Mouse (Mus musculus) neural tube, embryonic 14.5 days (tissue): ENCODE data around the gene Pum2. TPM values are rescaled to one million over a fixed set of nuclear protein-coding genes. Genes with fewer than 3 reads are reported as not detected.

ENCODE experiments used
- ATAC-seq: fragments of 200-750 bp; cut with Nextera tagmentation; 2 replicates; pipeline ENCODE4 v1.8.0; 2017; ENCODE audit warnings: low read depth, mild to moderate bottlenecking, moderate TSS enrichment, moderate library complexity
- H3K27ac ChIP-seq: fragments of 300-500 bp; sonication (generic); 2 replicates; pipeline ENCODE4 v1.5.1; 2014; ENCODE audit warnings: low read depth, mild to moderate bottlenecking, control low read depth, low read length, moderate library complexity, mixed read lengths
- H3K27me3 ChIP-seq: fragments of 300-500 bp; sonication (generic); 2 replicates; pipeline ENCODE4 v1.6.1; 2014; ENCODE audit warnings: low read length; ENCODE audit not compliant: control insufficient read depth, insufficient read depth
- H3K36me3 ChIP-seq: fragments of 300-500 bp; sonication (generic); 2 replicates; pipeline ENCODE4 v1.6.1; 2014; ENCODE audit warnings: low read length, mixed read lengths; ENCODE audit not compliant: control insufficient read depth, insufficient read depth
- H3K4me1 ChIP-seq: fragments of 300-500 bp; sonication (generic); 2 replicates; pipeline ENCODE4 v1.6.1; 2014; ENCODE audit warnings: low read length; ENCODE audit not compliant: control insufficient read depth, insufficient read depth
- H3K4me2 ChIP-seq: fragments of 300-500 bp; sonication (generic); 2 replicates; pipeline ENCODE4 v1.6.1; 2014; ENCODE audit warnings: mild to moderate bottlenecking, low read depth, low read length, control low read depth
- H3K4me3 ChIP-seq: fragments of 300-500 bp; sonication (generic); 2 replicates; pipeline ENCODE4 v1.5.1; 2014; ENCODE audit warnings: low read depth, low read length, control low read depth, mixed read lengths
- H3K9ac ChIP-seq: fragments of 300-500 bp; sonication (generic); replicated peaks from 2 replicates; pipeline ENCODE4 v1.6.1; 2014; ENCODE audit warnings: low read depth, mild to moderate bottlenecking, control low read depth, low read length, mixed read lengths
- H3K9me3 ChIP-seq: fragments of 300-500 bp; sonication (generic); 2 replicates; pipeline ENCODE4 v1.6.1; 2016; ENCODE audit warnings: low read length; ENCODE audit not compliant: control insufficient read depth
- WGBS: fragments of 180-500 bp; shearing (Covaris S2); extraction: QIAGEN DNeasy Blood & Tissue Kit; methylation state at CpG from one replicate; pipeline ENCODE4 v1.1.7; 2014; 5-methylcytosine and 5-hydroxymethylcytosine counted together
- polyA plus RNA-seq: library from polyadenylated mRNA; unstranded; fragments of >200 nt; fragmentation: Nextera tagmentation; extraction: Ambion mirVana; gene quantifications from 2 replicates; pipeline ENCODE4 v1.2.1, GENCODE M21; 2014

Gene Pum2
- polyA plus RNA-seq, 1 experiment from 2014 or later = 62.4 TPM

DNA sequence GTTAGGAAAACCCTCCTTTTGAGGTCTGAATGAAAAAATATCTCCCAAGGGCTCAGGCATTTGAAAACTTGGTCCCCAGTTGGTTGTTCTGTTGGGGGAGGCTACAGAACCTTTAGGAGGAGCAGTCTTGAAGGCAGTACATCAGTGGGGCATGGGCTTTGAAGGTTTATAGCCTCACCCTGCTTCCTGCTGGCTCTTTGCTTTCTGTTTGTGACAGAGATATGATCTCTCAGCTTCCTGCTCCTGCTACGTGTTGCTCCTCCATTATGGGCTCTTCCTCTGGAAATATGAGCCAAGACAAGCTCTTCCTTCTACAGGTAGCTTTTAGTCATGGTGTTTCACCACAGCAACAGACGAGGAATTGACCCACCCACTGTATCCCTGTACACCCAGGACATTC lies 11.8 kb upstream of the Pum2 start:
- Histone ChIP-seq H3K36me3 (no peaks in the 10 kb centered on the region), H3K9ac (no peak overlapping the region), H3K9me3 (no peaks in the 10 kb centered on the region), H3K4me1 (no peaks in the 10 kb centered on the region), H3K27me3 (no peaks in the 10 kb centered on the region), H3K4me2 (no peak overlapping the region), H3K27ac (no peak overlapping the region), H3K4me3 (no peak overlapping the region)
- ATAC-seq = no peak
- 61% methylated on average over 2 of the region's 2 CpGs for WGBS

DNA sequence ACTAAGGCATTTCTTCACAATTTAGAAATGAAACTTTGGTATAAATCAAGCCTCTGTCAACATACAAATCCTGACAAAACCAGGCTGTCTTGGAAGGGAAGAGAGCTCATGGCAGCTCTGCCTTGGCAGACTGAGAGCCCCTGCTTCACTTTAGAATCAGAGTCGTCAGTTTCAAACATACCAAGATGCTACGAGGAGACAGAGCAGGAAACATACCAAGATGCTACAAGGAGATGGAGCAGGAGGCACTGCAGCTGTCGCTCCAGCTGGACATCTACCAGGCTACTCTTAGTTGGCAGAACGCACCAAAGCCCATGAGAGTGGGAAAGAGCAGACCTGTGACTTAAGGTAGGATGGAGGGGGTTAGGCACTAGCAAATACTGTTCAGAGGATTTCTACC lies 11.2 kb upstream of the Pum2 start:
- Histone ChIP-seq H3K27me3 (no peaks in the 10 kb centered on the region), H3K36me3 (no peaks in the 10 kb centered on the region), H3K4me3 (no peak overlapping the region), H3K9ac (no peak overlapping the region), H3K27ac (no peak overlapping the region), H3K4me1 (no peaks in the 10 kb centered on the region), H3K4me2 (no peak overlapping the region), H3K9me3 (no peaks in the 10 kb centered on the region)
- ATAC-seq = no peak
- whole genome bisulfite sequencing = 85% methylated on average over 4 of the region's 4 CpGs

DNA sequence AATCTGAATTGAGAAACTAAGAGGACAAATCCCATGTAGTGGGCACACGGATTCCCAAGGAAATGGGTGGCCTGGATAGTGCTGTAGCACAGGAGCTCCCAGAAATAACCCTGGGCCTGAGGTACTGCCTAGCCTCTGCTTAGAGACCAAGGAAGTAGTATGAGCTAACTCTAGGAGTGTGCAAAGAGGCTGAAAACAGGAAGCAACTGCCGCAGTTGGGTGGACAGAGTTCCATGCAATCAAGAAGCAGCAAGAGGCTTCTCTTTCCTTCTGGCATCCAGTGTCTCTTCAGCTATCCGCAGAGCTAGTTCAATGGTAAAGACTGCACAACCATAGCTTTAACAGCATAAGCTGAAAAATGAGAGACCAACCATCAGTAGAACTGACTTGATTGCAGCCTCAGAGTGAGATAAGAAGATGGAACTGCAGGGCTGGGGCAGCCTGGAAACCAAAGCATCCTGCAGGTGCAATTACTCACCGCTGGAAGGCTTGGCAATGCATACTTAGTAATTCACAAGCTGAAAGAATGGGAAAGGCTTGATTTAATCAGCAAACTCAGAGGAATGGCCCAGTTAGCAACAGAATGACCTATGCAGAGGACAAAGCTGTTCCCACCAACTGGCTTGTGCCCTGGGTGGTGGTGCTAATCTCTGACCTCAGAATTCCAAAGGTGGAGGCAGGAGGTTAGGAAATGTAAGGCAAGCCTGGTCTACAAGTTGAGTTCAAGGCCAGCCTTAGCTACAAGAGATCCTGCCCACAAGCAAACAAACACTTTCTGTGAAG lies 6.3 kb upstream of the Pum2 start:
- WGBS = 75% methylated on average over 4 of the region's 4 CpGs
- no peak overlapping the region for H3K4me2 ChIP-seq
- ATAC-seq = no peak
- no peaks in the 10 kb centered on the region for H3K4me1 ChIP-seq
- H3K27ac ChIP-seq = no peak overlapping the region
- H3K4me3 ChIP-seq = no peak overlapping the region
- H3K36me3 ChIP-seq = no peaks in the 10 kb centered on the region
- no peaks in the 10 kb centered on the region for H3K9me3 ChIP-seq
- H3K27me3 ChIP-seq = no peaks in the 10 kb centered on the region
- H3K9ac ChIP-seq = no peak overlapping the region

DNA sequence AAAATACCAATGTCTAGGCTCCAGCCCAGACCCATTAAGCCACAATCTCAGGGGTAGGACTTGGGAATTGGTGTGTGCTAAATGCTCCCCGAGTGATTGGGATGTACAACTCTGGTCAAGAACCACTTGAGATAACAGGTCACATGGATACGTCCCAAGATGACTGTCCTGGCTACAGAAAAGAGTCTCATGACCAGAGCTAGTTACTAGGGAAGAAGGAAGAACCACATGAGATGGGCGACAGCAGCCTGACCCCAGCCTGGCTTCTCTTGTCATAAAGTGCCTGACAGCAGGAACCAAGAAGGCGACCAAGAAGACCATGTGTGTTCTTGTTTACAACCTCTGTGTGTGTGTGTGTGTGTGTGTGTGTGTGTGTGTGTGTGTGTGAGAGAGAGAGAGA lies 4.5 kb upstream of the Pum2 start:
- Histone ChIP-seq H3K27me3 (no peaks in the 10 kb centered on the region; the same call in 1 of the 2 replicates), H3K9me3 (no peaks in the 10 kb centered on the region), H3K4me2 (no peak overlapping the region), H3K4me1 (no peaks in the 10 kb centered on the region), H3K9ac (no peak overlapping the region), H3K36me3 (no peaks in the 10 kb centered on the region), H3K4me3 (no peak overlapping the region), H3K27ac (no peak overlapping the region)
- WGBS = 82% methylated on average over 4 of the region's 4 CpGs
- ATAC-seq = no peak

DNA sequence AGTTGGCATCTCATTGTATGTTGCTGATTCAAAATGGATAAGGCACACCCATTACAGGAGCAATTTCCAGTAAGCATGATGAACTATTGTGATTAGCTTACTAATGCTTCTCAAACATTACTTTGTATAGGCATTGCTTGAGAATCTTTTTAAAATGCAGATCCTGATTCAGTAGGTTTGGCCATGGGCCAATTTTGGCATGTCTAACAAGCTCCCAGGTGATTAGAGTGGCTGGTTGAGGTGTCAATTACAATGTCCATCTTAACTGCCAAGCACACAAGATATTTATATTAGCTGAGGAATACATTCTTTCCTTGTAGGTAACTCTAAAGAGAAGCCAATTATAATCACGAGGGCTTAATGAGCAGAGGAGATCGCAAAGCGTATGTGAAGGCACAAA lies 4.1 kb upstream of the Pum2 start:
- 88% methylated on average over 3 of the region's 3 CpGs for WGBS
- H3K27me3 ChIP-seq = no peaks in the 10 kb centered on the region; the same call in 1 of the 2 replicates
- H3K4me2 ChIP-seq = no peak overlapping the region
- H3K9me3 ChIP-seq = no peaks in the 10 kb centered on the region
- ATAC-seq = no peak
- H3K36me3 ChIP-seq = no peaks in the 10 kb centered on the region
- H3K4me1 ChIP-seq = no peaks in the 10 kb centered on the region
- H3K9ac ChIP-seq = no peak overlapping the region
- no peak overlapping the region for H3K4me3 ChIP-seq
- no peak overlapping the region for H3K27ac ChIP-seq

DNA sequence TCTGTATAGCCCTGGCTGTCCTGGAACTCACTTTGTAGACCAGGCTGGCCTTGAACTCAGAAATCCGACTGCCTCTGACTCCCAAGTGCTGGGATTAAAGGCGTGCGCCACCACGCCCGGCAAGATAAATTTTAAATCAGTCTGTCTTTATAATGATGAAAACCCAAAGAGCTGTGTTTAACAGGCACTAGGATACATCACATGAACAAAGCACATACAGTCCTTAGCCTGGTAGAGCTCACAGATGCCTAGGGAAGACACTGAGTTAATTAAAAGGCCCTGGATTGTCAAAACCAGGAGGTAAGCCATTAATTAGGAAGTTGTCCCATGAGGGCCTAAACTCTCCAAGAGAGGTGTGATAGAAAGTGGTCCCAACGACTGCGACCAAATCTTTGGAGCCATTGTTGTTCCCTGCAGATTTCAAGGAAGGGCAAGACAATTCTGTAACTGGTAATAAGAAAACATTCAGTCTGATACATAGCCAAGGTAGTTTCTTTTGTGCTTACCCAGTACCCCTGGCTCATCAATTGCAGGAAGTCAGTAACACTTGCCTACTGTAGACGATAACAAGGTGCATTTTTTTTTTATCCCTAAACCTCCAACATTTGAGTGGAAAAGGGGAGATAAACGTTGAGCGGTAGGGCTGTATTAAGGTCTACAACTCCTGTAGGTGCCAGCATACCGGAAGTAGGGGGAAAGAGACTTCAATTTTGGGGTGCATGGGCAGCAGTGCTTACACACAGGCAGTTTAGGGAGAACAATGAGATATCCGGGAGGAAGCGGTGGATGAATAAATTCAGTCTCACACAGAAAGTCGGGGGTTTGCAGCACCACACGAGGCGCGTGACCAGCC lies 587 bp upstream of the Pum2 start:
- WGBS = 38% methylated on average over 17 of the region's 17 CpGs
- peaks cover 13% of the 10 kb centered on the region; the same call in 1 of the 2 replicates for H3K4me1 ChIP-seq
- H3K9me3 ChIP-seq = no peaks in the 10 kb centered on the region
- no peaks in the 10 kb centered on the region; the same call in 1 of the 2 replicates for H3K27me3 ChIP-seq
- H3K27ac ChIP-seq = peak overlapping the region; percentile 98
- peak overlapping the region; percentile 64 for H3K4me2 ChIP-seq
- H3K4me3 ChIP-seq = peak overlapping the region; percentile 90
- no peaks in the 10 kb centered on the region for H3K36me3 ChIP-seq
- peak; percentile 8 for ATAC-seq
- peak overlapping the region; percentile 98 for H3K9ac ChIP-seq

DNA sequence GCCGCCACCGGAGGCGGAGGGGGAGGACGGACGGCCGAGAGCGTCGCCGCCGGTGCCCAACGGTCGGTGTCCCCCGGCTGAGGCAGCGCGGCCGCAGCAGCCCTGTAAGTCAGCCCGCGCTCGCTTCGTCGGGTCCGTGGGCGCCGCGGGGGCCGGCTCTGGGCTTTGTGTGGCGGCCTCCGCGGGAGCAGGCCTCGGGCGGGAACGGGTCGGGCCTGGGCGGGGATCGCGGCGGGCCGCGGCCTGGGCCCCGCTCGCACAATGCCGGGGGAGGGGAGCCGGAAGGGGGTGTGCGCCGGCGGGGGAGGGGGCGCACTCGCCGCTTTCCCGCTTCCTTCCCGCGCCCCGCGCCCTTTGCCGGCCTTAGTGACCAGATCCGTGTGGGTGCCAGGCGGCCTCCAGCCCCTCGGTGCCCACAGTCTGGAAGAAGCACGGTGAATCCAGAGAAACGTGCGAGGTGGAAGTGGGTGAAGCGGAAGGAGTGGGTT lies 487 bp downstream of the Pum2 start:
- 0% methylated on average over 23 of the region's 62 CpGs for WGBS
- Histone ChIP-seq H3K4me1 (peaks cover 13% of the 10 kb centered on the region; the same call in 1 of the 2 replicates), H3K36me3 (no peaks in the 10 kb centered on the region), H3K9me3 (no peaks in the 10 kb centered on the region), H3K4me2 (peak overlapping the region; percentile 73), H3K27ac (peak overlapping the region; percentile 98), H3K9ac (peak overlapping the region; percentile 98), H3K27me3 (no peaks in the 10 kb centered on the region; the same call in 1 of the 2 replicates), H3K4me3 (peak overlapping the region; percentile 90)
- ATAC-seq = peak; percentile 81

DNA sequence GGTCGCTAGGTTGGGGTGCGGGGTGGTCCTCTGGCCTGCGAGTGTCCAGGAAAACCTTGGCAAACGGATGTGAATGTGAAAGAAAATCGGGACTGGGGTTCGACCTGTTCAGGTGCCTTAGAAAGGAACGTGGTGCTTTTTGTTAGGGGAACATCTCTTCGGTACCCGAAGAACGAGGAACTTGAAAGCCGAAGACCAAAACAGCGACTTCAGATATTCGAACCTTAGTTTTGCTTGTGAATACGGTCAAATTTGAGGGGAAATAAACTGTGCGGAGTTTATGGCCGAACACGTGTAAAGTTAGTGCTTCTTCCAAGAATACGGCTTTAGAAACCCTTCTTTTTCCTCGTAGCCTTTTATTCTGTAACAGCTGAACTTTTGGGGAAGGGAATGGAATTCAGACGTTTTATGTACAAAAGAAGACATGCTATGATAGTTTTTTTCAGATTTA lies 982 bp downstream of the Pum2 start:
- Histone ChIP-seq H3K4me2 (peak overlapping the region; percentile 73), H3K9ac (peak overlapping the region; percentile 98), H3K9me3 (no peaks in the 10 kb centered on the region), H3K4me3 (peak overlapping the region; percentile 90), H3K27ac (peak overlapping the region; percentile 98), H3K36me3 (no peaks in the 10 kb centered on the region), H3K27me3 (no peaks in the 10 kb centered on the region; the same call in 1 of the 2 replicates), H3K4me1 (peaks cover 13% of the 10 kb centered on the region; the same call in 1 of the 2 replicates)
- ATAC-seq = no peak
- WGBS = under 1% methylated on average over 20 of the region's 20 CpGs
